Mouse (Mus musculus) lung, adult 2 months (tissue): ENCODE results near the gene Mgat5b. TPM values are rescaled to one million over a fixed set of nuclear protein-coding genes. Genes with fewer than 3 reads are reported as not detected.

Source experiments
- DNase-seq: peaks from one replicate; pipeline ENCODE4 v3.0.0; 2022
- H3K4me1 ChIP-seq: fragments of 200-500 bp; 2 replicates; pipeline ENCODE4 v1.6.1; 2011; ENCODE audit warnings: low read length; ENCODE audit not compliant: control insufficient read depth, insufficient read depth
- H3K4me3 ChIP-seq: fragments of 200-500 bp; replicated peaks from 2 replicates; pipeline ENCODE3; 2011; ENCODE audit warnings: low read depth, mild to moderate bottlenecking, control low read depth, low read length; ENCODE audit errors: extremely low read depth
- CTCF ChIP-seq: fragments of 200-500 bp; IDR thresholded peaks from 2 replicates; pipeline ENCODE4 v1.5.1; 2011; ENCODE audit warnings: mild to moderate bottlenecking, low read length, control low read depth; ENCODE audit not compliant: insufficient read depth
- POLR2A ChIP-seq: fragments of 200-500 bp; IDR thresholded peaks from 2 replicates; pipeline ENCODE4 v1.6.1; 2011; ENCODE audit warnings: low read depth, mild to moderate bottlenecking, control low read depth, low read length, borderline replicate concordance; ENCODE audit errors: extremely low read depth
- WGBS: fragments of 180-500 bp; shearing (Covaris S2); methylation state at CpG from one replicate; pipeline ENCODE4 v1.1.7; 2018; 5-methylcytosine and 5-hydroxymethylcytosine counted together
- polyA plus RNA-seq: library from polyadenylated mRNA; depleted of rRNA; stranded (reverse); fragments of >200 nt; gene quantifications from 2 replicates; pipeline ENCODE4 v1.2.3, GENCODE M21; 2012

The Mgat5b gene
- polyA plus RNA-seq, 1 experiment, result 0.13 TPM

- H3K4me3 ChIP-seq, result no peak overlapping the region
- DNase-seq, result no peak
- H3K4me1 ChIP-seq, result no peaks in the 10 kb centered on the region
- TF ChIP-seq POLR2A, result no peak
- TF ChIP-seq CTCF, result no peak
- WGBS, result 77% methylated on average over 8 of the region's 8 CpGs
Measured at GRCm38 (mm10) chr11:116991410-116991809, 72.7 kb downstream of the Mgat5b start.

GRCm38 (mm10) chr11:116991964-116992363 is 73.3 kb downstream of the Mgat5b start:
- WGBS, result 62% methylated on average over 6 of the region's 6 CpGs

GRCm38 (mm10) chr11:116994095-116994582 is 75.5 kb downstream of the Mgat5b start:
- peak; percentile 28 for DNase-seq
- peak; percentile 61 for TF ChIP-seq CTCF
- no peak for TF ChIP-seq POLR2A
- Histone ChIP-seq H3K4me1 (no peaks in the 10 kb centered on the region), H3K4me3 (no peak overlapping the region)
- WGBS, result 9% methylated on average over 18 of the region's 18 CpGs

More at GRCm38 (mm10) chr11:116991964-116992363, 73.3 kb downstream of the Mgat5b start:
- H3K4me1 ChIP-seq, result no peaks in the 10 kb centered on the region
- TF ChIP-seq POLR2A, result no peak
- TF ChIP-seq CTCF, result no peak
- DNase-seq, result no peak
- H3K4me3 ChIP-seq, result no peak overlapping the region

- Histone ChIP-seq H3K4me3 (no peak overlapping the region), H3K4me1 (no peaks in the 10 kb centered on the region)
- no peak for DNase-seq
- 38% methylated on average over 3 of the region's 3 CpGs for WGBS
- TF ChIP-seq POLR2A, result no peak
- no peak for TF ChIP-seq CTCF
Measured at GRCm38 (mm10) chr11:116996976-116997375, 78.3 kb downstream of the Mgat5b start.

GRCm38 (mm10) chr11:116998935-116999334 is 80.3 kb downstream of the Mgat5b start:
- DNase-seq, result no peak
- no peaks in the 10 kb centered on the region for H3K4me1 ChIP-seq
- WGBS, result 94% methylated on average over 5 of the region's 5 CpGs
- TF ChIP-seq POLR2A, result no peak
- TF ChIP-seq CTCF, result no peak
- no peak overlapping the region for H3K4me3 ChIP-seq

GRCm38 (mm10) chr11:117000219-117000618 is 81.6 kb downstream of the Mgat5b start:
- Histone ChIP-seq H3K4me3 (no peak overlapping the region), H3K4me1 (no peaks in the 10 kb centered on the region)
- 8% methylated on average over 3 of the region's 3 CpGs for WGBS
- DNase-seq, result no peak
- TF ChIP-seq CTCF (no peak), POLR2A (no peak)

GRCm38 (mm10) chr11:117001789-117002188 is 83.1 kb downstream of the Mgat5b start:
- no peak overlapping the region for H3K4me3 ChIP-seq
- 67% methylated on average over 4 of the region's 4 CpGs for WGBS
- no peaks in the 10 kb centered on the region for H3K4me1 ChIP-seq
- DNase-seq, result no peak
- TF ChIP-seq CTCF (no peak), POLR2A (no peak)

- DNase-seq, result no peak
- TF ChIP-seq POLR2A (no peak), CTCF (no peak)
- Histone ChIP-seq H3K4me3 (no peak overlapping the region), H3K4me1 (no peaks in the 10 kb centered on the region)
- 38% methylated on average over 9 of the region's 9 CpGs for WGBS
Measured at GRCm38 (mm10) chr11:117003503-117003902, 84.8 kb downstream of the Mgat5b start.

- no peak for DNase-seq
- WGBS, result 23% methylated on average over 9 of the region's 9 CpGs
- Histone ChIP-seq H3K4me3 (no peak overlapping the region), H3K4me1 (no peaks in the 10 kb centered on the region)
- TF ChIP-seq POLR2A, result no peak
Measured at GRCm38 (mm10) chr11:117004277-117004676, 85.6 kb downstream of the Mgat5b start.

- no peak for DNase-seq
- H3K4me1 ChIP-seq, result no peaks in the 10 kb centered on the region
- no peak overlapping the region for H3K4me3 ChIP-seq
- TF ChIP-seq POLR2A (no peak), CTCF (no peak)
- 65% methylated on average over 4 of the region's 4 CpGs for WGBS
Measured at GRCm38 (mm10) chr11:117017462-117017861, 98.8 kb downstream of the Mgat5b start.

GRCm38 (mm10) chr11:117018410-117018809 is 99.7 kb downstream of the Mgat5b start:
- whole genome bisulfite sequencing, result 3% methylated on average over 8 of the region's 8 CpGs
- peak; percentile 47 for DNase-seq
- TF ChIP-seq POLR2A, result no peak
- peak; percentile 84 for TF ChIP-seq CTCF
- Histone ChIP-seq H3K4me1 (no peaks in the 10 kb centered on the region), H3K4me3 (no peak overlapping the region)
